Mouse (Mus musculus): ENCODE measurements around the gene Pla2g12b.
"Not testable (repeated sequence)": the region's sequence is repeated elsewhere in the genome, so short reads cannot be mapped to it uniquely, and the experiment has no call there.

The Pla2g12b gene

GRCm38 (mm10) chr10:59402899-59403792 lies at the start of gene Pla2g12b:
Pla2g12b (plus strand) TSS chr10:59403660.
- no peak for DNase-seq (ENCODE audit: extremely low spot score)

- DNase-seq (ENCODE audit: extremely low spot score) = no peak
Observed at GRCm38 (mm10) chr10:59354120-59354519, 49.3 kb upstream of the Pla2g12b start.

GRCm38 (mm10) chr10:59355020-59355419 lies 48.4 kb upstream of the Pla2g12b start:
- DNase-seq (ENCODE audit: extremely low spot score) = no peak

GRCm38 (mm10) chr10:59358744-59359143 lies 44.7 kb upstream of the Pla2g12b start:
- no peak for DNase-seq (ENCODE audit: extremely low spot score)

- DNase-seq (ENCODE audit: extremely low spot score) = no peak
Observed at GRCm38 (mm10) chr10:59363208-59363607, 40.3 kb upstream of the Pla2g12b start.

GRCm38 (mm10) chr10:59364551-59364950 lies 38.9 kb upstream of the Pla2g12b start:
- no peak for DNase-seq (ENCODE audit: extremely low spot score)

- no peak for DNase-seq (ENCODE audit: extremely low spot score)
Observed at GRCm38 (mm10) chr10:59365804-59366589, 37.5 kb upstream of the Pla2g12b start.

- no peak for DNase-seq (ENCODE audit: extremely low spot score)
Observed at GRCm38 (mm10) chr10:59366746-59367145, 36.7 kb upstream of the Pla2g12b start.

GRCm38 (mm10) chr10:59367206-59367605 lies 36.3 kb upstream of the Pla2g12b start:
- DNase-seq (ENCODE audit: extremely low spot score) = no peak

GRCm38 (mm10) chr10:59368729-59369128 lies 34.7 kb upstream of the Pla2g12b start:
- no peak for DNase-seq (ENCODE audit: extremely low spot score)

- DNase-seq (ENCODE audit: extremely low spot score) = no peak
Observed at GRCm38 (mm10) chr10:59369426-59369825, 34.0 kb upstream of the Pla2g12b start.

GRCm38 (mm10) chr10:59377906-59378305 lies 25.6 kb upstream of the Pla2g12b start:
- DNase-seq (ENCODE audit: extremely low spot score) = no peak

- DNase-seq (ENCODE audit: extremely low spot score) = no peak
Observed at GRCm38 (mm10) chr10:59378728-59379127, 24.7 kb upstream of the Pla2g12b start.

- no peak for DNase-seq (ENCODE audit: extremely low spot score)
Observed at GRCm38 (mm10) chr10:59379927-59380326, 23.5 kb upstream of the Pla2g12b start.

GRCm38 (mm10) chr10:59380411-59380821 lies 23.0 kb upstream of the Pla2g12b start:
- DNase-seq (ENCODE audit: extremely low spot score) = no peak

- not testable (repeated sequence) for DNase-seq (ENCODE audit: extremely low spot score)
Observed at GRCm38 (mm10) chr10:59381563-59381962, 21.9 kb upstream of the Pla2g12b start.

- DNase-seq (ENCODE audit: extremely low spot score) = no peak
Observed at GRCm38 (mm10) chr10:59386951-59387350, 16.5 kb upstream of the Pla2g12b start.

GRCm38 (mm10) chr10:59389652-59390051 lies 13.8 kb upstream of the Pla2g12b start:
- no peak for DNase-seq (ENCODE audit: extremely low spot score)

GRCm38 (mm10) chr10:59391907-59392306 lies 11.6 kb upstream of the Pla2g12b start:
- no peak for DNase-seq (ENCODE audit: extremely low spot score)

- not testable (repeated sequence) for DNase-seq (ENCODE audit: extremely low spot score)
Observed at GRCm38 (mm10) chr10:59395461-59395860, 8.0 kb upstream of the Pla2g12b start, which contains the start of gene Gm10273. Gm10273 (plus strand) TSS chr10:59395632.

- DNase-seq (ENCODE audit: extremely low spot score) = no peak
Observed at GRCm38 (mm10) chr10:59403793-59404149, 311 bp downstream of the Pla2g12b start.

- DNase-seq (ENCODE audit: extremely low spot score) = no peak
Observed at GRCm38 (mm10) chr10:59408499-59408898, 5.0 kb downstream of the Pla2g12b start.

GRCm38 (mm10) chr10:59410264-59410663 lies 6.8 kb downstream of the Pla2g12b start:
- no peak for DNase-seq (ENCODE audit: extremely low spot score)
